Mouse (Mus musculus) neural tube, embryonic 10.5 days (tissue): ENCODE measurements around the gene Pdcd10.

Experiments used
- DNase-seq: peaks from one replicate; pipeline ENCODE4 v3.0.0-alpha.2; 2017; ENCODE audit warnings: low spot score; ENCODE audit errors: extremely low spot score

Pdcd10 gene

GRCm38 (mm10) chr3:75474657-75475056, 82.0 kb downstream of the Pdcd10 start:
- no peak for DNase-seq

GRCm38 (mm10) chr3:75468154-75468553, 88.5 kb downstream of the Pdcd10 start:
- no peak for DNase-seq
